Mouse (Mus musculus) intestine, postnatal 0 days (tissue): ENCODE results near the gene Myh15. TPM values are rescaled to one million over a fixed set of nuclear protein-coding genes. Genes with fewer than 3 reads are reported as not detected.
"Not testable (repeated sequence)": the region's sequence is repeated elsewhere in the genome, so short reads cannot be mapped to it uniquely, and the experiment has no call there.

Experiments
- ATAC-seq: fragments of 200-750 bp; cut with Nextera tagmentation; 2 replicates; pipeline ENCODE4 v1.8.0; 2017; ENCODE audit warnings: mild to moderate bottlenecking, moderate TSS enrichment, moderate library complexity
- H3K27ac ChIP-seq: fragments of 300-500 bp; sonication (generic); 2 replicates; pipeline ENCODE4 v1.5.1; 2014; ENCODE audit warnings: mild to moderate bottlenecking, low read depth, low read length, moderate library complexity
- H3K27me3 ChIP-seq: fragments of 300-500 bp; sonication (generic); replicated peaks from 2 replicates; pipeline ENCODE4 v1.6.1; 2014; ENCODE audit warnings: low read length, mixed read lengths; ENCODE audit not compliant: control insufficient read depth, insufficient read depth
- H3K36me3 ChIP-seq: fragments of 300-500 bp; sonication (generic); 2 replicates; pipeline ENCODE4 v1.6.1; 2014; ENCODE audit warnings: mild to moderate bottlenecking, moderate library complexity; ENCODE audit not compliant: control insufficient read depth, insufficient read depth
- H3K4me1 ChIP-seq: fragments of 300-500 bp; sonication (generic); replicated peaks from 2 replicates; pipeline ENCODE4 v1.6.1; 2014; ENCODE audit warnings: antibody characterized with exemption, low read length, mixed read lengths; ENCODE audit not compliant: control insufficient read depth, insufficient read depth
- H3K4me2 ChIP-seq: fragments of 300-500 bp; sonication (generic); replicated peaks from 2 replicates; pipeline ENCODE4 v1.6.1; 2014; ENCODE audit warnings: low read depth, mild to moderate bottlenecking, moderate library complexity
- H3K4me3 ChIP-seq: fragments of 300-500 bp; sonication (generic); 2 replicates; pipeline ENCODE4 v1.5.1; 2014; ENCODE audit warnings: low read depth, low read length
- H3K9ac ChIP-seq: fragments of 300-500 bp; sonication (generic); 2 replicates; pipeline ENCODE4 v1.6.1; 2014; ENCODE audit warnings: mild to moderate bottlenecking, low read depth, low read length
- H3K9me3 ChIP-seq: fragments of 300-500 bp; sonication (generic); 2 replicates; pipeline ENCODE4 v1.6.1; 2016; ENCODE audit warnings: mixed run types; ENCODE audit not compliant: control insufficient read depth
- CTCF ChIP-seq: sonication (generic); IDR thresholded peaks from 2 replicates; pipeline ENCODE4 v1.5.1; 2016; ENCODE audit warnings: low read depth, mild to moderate bottlenecking, control low read depth, antibody characterized with exemption, moderate library complexity
- WGBS: fragments of 180-500 bp; shearing (Covaris S2); extraction: QIAGEN DNeasy Blood & Tissue Kit; methylation state at CpG from one replicate; pipeline ENCODE4 v1.1.7; 2014; 5-methylcytosine and 5-hydroxymethylcytosine counted together
- polyA plus RNA-seq: library from polyadenylated mRNA; unstranded; fragments of >200 nt; fragmentation: Nextera tagmentation; extraction: Ambion mirVana; gene quantifications from 2 replicates; pipeline ENCODE4 v1.2.1, GENCODE M21; 2015

Myh15 gene
- polyA plus RNA-seq, 1 experiment from 2014 or later, result not detected

- Histone ChIP-seq H3K4me1 (no peaks in the 10 kb centered on the region), H3K4me3 (no peak overlapping the region), H3K36me3 (no peaks in the 10 kb centered on the region), H3K9me3 (no peaks in the 10 kb centered on the region), H3K4me2 (no peak overlapping the region), H3K27ac (no peak overlapping the region), H3K27me3 (no peaks in the 10 kb centered on the region), H3K9ac (no peak overlapping the region)
- 69% methylated on average over 8 of the region's 8 CpGs for WGBS
- no peak for ATAC-seq
- TF ChIP-seq CTCF, result no peak
These were observed 166.4 kb downstream of the Myh15 start for GRCm38 (mm10) chr16:49223733-49224132.

DNA sequence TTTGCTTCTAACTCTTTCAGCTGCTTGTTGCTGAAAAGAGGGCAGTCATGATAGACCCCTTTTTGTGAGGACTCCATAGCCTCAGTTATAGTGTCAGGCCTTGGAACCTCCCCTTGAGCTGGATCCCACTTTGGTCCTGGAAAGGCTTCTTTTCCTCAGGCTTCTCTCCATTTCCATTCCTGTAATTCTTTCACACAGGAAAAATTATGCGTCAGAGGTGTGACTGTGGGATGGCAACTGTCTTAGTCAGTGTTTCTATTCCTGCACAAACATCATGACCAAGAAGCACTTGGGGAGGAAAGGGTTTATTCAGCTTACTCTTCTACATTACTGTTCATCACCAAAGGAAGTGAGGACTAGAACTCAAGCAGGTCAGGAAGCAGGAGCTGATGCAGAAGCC is 186.2 kb downstream of the Myh15 start:
- WGBS, result 90% methylated on average over 1 of the region's 1 CpGs
- H3K4me3 ChIP-seq, H3K27ac ChIP-seq, H3K9me3 ChIP-seq, H3K4me1 ChIP-seq, H3K4me2 ChIP-seq, H3K36me3 ChIP-seq, ATAC-seq, H3K27me3 ChIP-seq, H3K9ac ChIP-seq: not testable (repeated sequence)

Other genes starting within 250 kb of the Myh15 start
- 0.17 TPM in 1 of 2 replicates, not detected in the other for gene Retnlb, start 240.6 kb upstream of the Myh15 start, polyA plus RNA-seq
- gene Retnla, start 214.9 kb upstream of the Myh15 start, polyA plus RNA-seq, result not detected in 2 replicates
- 1.3 and 1.7 TPM in 2 replicates for gene Retnlg, start 184.9 kb upstream of the Myh15 start, polyA plus RNA-seq
- gene Dzip3, start 63.3 kb upstream of the Myh15 start, polyA plus RNA-seq, result 4.2 and 4.8 TPM in 2 replicates
- 6.2 and 6.6 TPM in 2 replicates for gene Cip2a, start 63.3 kb upstream of the Myh15 start, polyA plus RNA-seq